Mouse (Mus musculus): ENCODE measurements at regions not wholly inside any gene's neighbourhood (a gene's known extent, or its start where the extent isn't known, plus 50 kb on each side); places are given as distances from the start of the nearest gene placed in this dataset.
A peak's percentile ranks its signal among the peaks of the same experiment; 100 is the strongest.

GRCm38 (mm10) chr15:69766743-69767142 lies 3266.0 kb upstream of the Lrrc6 start:
- H3K27me3 ChIP-seq (replicated peaks; ENCODE audit: control insufficient read depth, insufficient read depth, low read length): no peaks in the 10 kb centered on the region
- H3K9me3 ChIP-seq (ENCODE audit: control insufficient read depth, low read length): no peaks in the 10 kb centered on the region
- no peak overlapping the region for H3K4me2 ChIP-seq (ENCODE audit: low read length)
- 87% methylated on average over 2 of the region's 2 CpGs for WGBS
- H3K9ac ChIP-seq (replicated peaks; ENCODE audit: low read depth, low read length): no peak overlapping the region
- H3K4me3 ChIP-seq (replicated peaks; ENCODE audit: low read length): no peak overlapping the region
- no peak for ATAC-seq
- H3K36me3 ChIP-seq (ENCODE audit: control insufficient read depth, insufficient read depth): no peaks in the 10 kb centered on the region
- H3K27ac ChIP-seq (ENCODE audit: low read length): no peak overlapping the region
- H3K4me1 ChIP-seq (replicated peaks; ENCODE audit: control insufficient read depth, insufficient read depth, low read length): no peaks in the 10 kb centered on the region

DNA sequence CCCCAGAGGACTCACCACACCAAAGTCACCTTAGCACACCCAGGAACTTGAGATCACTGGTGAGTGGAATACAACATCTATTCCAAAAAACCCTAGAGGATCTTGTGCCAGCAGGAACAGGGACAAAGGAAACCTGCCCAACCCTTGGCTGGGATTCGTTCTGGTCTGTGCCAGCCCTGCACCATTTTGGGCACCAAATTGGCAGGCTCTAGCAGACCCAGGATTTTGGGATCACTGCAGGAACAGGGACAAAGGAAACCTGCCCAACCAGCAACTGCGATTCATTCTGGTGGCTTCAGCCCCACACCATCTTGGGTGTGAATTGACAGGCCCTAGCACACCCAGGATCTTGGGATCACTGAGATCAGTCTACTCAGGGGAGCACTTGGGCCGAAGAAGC lies 3251.9 kb upstream of the Lrrc6 start:
- Histone ChIP-seq H3K27ac (ENCODE audit: low read length) (no peak overlapping the region), H3K4me2 (ENCODE audit: low read length) (no peak overlapping the region), H3K9me3 (ENCODE audit: control insufficient read depth, low read length) (no peaks in the 10 kb centered on the region), H3K27me3 (replicated peaks; ENCODE audit: control insufficient read depth, insufficient read depth, low read length) (no peaks in the 10 kb centered on the region), H3K36me3 (ENCODE audit: control insufficient read depth, insufficient read depth) (no peaks in the 10 kb centered on the region), H3K4me3 (replicated peaks; ENCODE audit: low read length) (no peak overlapping the region), H3K4me1 (replicated peaks; ENCODE audit: control insufficient read depth, insufficient read depth, low read length) (no peaks in the 10 kb centered on the region), H3K9ac (replicated peaks; ENCODE audit: low read depth, low read length) (no peak overlapping the region)
- WGBS: 83% methylated on average over 3 of the region's 3 CpGs
- no peak for ATAC-seq

DNA sequence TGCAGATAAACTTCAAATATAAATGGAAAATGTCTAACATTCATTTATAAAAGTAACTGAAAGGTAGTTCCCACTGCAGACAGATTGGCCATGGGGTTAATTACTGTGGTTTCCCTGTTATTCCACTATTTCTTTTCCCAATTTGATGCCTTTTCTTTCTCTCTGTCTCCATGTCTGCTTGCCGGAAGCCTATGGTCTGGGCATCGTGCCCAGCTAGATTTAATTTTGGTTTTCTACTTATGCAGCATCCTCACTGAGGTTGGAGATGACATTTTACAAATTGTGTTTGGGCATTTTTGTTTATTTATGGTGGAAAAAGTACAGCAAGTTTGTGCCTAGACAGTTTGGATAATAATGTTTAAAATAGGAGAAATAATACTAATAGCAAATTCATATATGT lies 3214.0 kb upstream of the Lrrc6 start:
- Histone ChIP-seq H3K9ac (replicated peaks; ENCODE audit: low read depth, low read length) (no peak overlapping the region), H3K9me3 (ENCODE audit: control insufficient read depth, low read length) (no peaks in the 10 kb centered on the region), H3K27ac (ENCODE audit: low read length) (no peak overlapping the region), H3K36me3 (ENCODE audit: control insufficient read depth, insufficient read depth) (no peaks in the 10 kb centered on the region), H3K27me3 (replicated peaks; ENCODE audit: control insufficient read depth, insufficient read depth, low read length) (no peaks in the 10 kb centered on the region), H3K4me1 (replicated peaks; ENCODE audit: control insufficient read depth, insufficient read depth, low read length) (no peaks in the 10 kb centered on the region), H3K4me2 (ENCODE audit: low read length) (no peak overlapping the region), H3K4me3 (replicated peaks; ENCODE audit: low read length) (no peak overlapping the region)
- WGBS: 34% methylated on average over 2 of the region's 2 CpGs
- peak; percentile 69 for ATAC-seq

DNA sequence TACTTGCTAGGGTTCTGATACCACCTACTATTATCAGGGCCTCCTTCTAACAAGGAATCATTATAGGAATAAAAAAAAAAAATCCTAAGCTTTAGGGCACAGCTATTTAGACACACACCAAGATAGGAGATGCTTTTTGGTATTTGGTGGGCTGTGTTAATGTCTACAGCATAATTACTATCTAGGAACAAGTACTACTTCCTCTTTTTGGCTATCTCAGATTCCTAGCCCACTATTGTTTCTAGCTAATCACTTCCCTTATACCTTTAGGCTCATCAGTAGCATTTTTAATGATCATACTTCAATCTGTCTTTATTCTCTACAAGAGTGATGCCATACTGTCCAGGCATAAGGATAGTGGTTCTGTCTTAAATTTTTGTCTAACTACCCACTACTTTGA lies 3213.2 kb upstream of the Lrrc6 start:
- no peak overlapping the region for H3K27ac ChIP-seq (ENCODE audit: low read length)

DNA sequence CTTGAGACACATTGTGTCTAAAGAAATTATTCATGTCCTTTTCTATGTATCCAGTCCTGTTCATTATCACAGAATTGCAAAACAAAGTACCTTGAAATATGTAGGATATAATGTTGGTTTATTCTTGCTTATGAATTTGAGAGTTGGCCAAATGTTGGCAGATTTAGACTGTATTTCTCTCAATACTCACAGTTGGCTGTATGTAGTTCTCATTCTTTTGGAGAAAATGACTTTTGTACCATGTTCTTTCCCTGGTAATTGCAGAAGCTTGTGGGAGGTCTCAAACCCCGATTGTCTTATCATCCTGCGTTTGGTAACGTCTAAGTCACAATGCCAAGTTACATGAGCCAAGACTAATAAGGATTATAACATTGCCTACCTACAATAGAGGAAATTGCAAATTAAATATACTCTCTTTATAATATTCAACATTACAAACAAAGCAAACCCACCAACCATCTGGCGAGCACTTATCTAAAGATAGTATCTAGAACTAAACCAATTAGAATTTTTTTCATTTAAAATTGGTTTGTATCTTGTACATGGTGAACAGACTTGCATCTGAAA lies 3195.0 kb upstream of the Lrrc6 start:
- Histone ChIP-seq H3K9me3 (ENCODE audit: control insufficient read depth, low read length) (no peaks in the 10 kb centered on the region), H3K27ac (ENCODE audit: low read length) (no peak overlapping the region), H3K36me3 (ENCODE audit: control insufficient read depth, insufficient read depth) (no peaks in the 10 kb centered on the region), H3K4me1 (replicated peaks; ENCODE audit: control insufficient read depth, insufficient read depth, low read length) (no peaks in the 10 kb centered on the region), H3K27me3 (replicated peaks; ENCODE audit: control insufficient read depth, insufficient read depth, low read length) (no peaks in the 10 kb centered on the region), H3K4me3 (replicated peaks; ENCODE audit: low read length) (no peak overlapping the region), H3K9ac (replicated peaks; ENCODE audit: low read depth, low read length) (no peak overlapping the region), H3K4me2 (ENCODE audit: low read length) (no peak overlapping the region)
- WGBS: 76% methylated on average over 4 of the region's 4 CpGs
- no peak for ATAC-seq

More for the DNA sequence above, 3213.2 kb upstream of the Lrrc6 start:
- H3K9ac ChIP-seq (replicated peaks; ENCODE audit: low read depth, low read length): no peak overlapping the region
- H3K9me3 ChIP-seq (ENCODE audit: control insufficient read depth, low read length): no peaks in the 10 kb centered on the region
- no peak for ATAC-seq
- H3K4me3 ChIP-seq (replicated peaks; ENCODE audit: low read length): no peak overlapping the region
- H3K4me1 ChIP-seq (replicated peaks; ENCODE audit: control insufficient read depth, insufficient read depth, low read length): no peaks in the 10 kb centered on the region
- no peaks in the 10 kb centered on the region for H3K27me3 ChIP-seq (replicated peaks; ENCODE audit: control insufficient read depth, insufficient read depth, low read length)
- no peaks in the 10 kb centered on the region for H3K36me3 ChIP-seq (ENCODE audit: control insufficient read depth, insufficient read depth)
- H3K4me2 ChIP-seq (ENCODE audit: low read length): no peak overlapping the region

GRCm38 (mm10) chr15:69690501-69690900 lies 3189.8 kb upstream of the Lrrc6 start:
- no peak overlapping the region for H3K9ac ChIP-seq (replicated peaks; ENCODE audit: low read depth, low read length)
- no peaks in the 10 kb centered on the region for H3K27me3 ChIP-seq (replicated peaks; ENCODE audit: control insufficient read depth, insufficient read depth, low read length)
- H3K36me3 ChIP-seq (ENCODE audit: control insufficient read depth, insufficient read depth): no peaks in the 10 kb centered on the region
- H3K9me3 ChIP-seq (ENCODE audit: control insufficient read depth, low read length): no peaks in the 10 kb centered on the region
- H3K27ac ChIP-seq (ENCODE audit: low read length): no peak overlapping the region
- H3K4me2 ChIP-seq (ENCODE audit: low read length): no peak overlapping the region
- ATAC-seq: no peak
- no peak overlapping the region for H3K4me3 ChIP-seq (replicated peaks; ENCODE audit: low read length)
- no peaks in the 10 kb centered on the region for H3K4me1 ChIP-seq (replicated peaks; ENCODE audit: control insufficient read depth, insufficient read depth, low read length)
